Mouse (Mus musculus) thymus, adult 2 months (tissue): ENCODE measurements around the gene Mlxip.

Source experiments
- CTCF ChIP-seq: fragments of 200-500 bp; IDR thresholded peaks from 2 replicates; pipeline ENCODE4 v1.5.1; 2012; ENCODE audit warnings: mild to moderate bottlenecking, control low read depth, low read length, moderate library complexity, borderline replicate concordance; ENCODE audit not compliant: control insufficient read depth, poor library complexity, insufficient read depth; ENCODE audit errors: extremely low read depth
- POLR2A ChIP-seq: fragments of 200-500 bp; IDR thresholded peaks from 2 replicates; pipeline ENCODE4 v1.6.1; 2012; ENCODE audit warnings: mild to moderate bottlenecking, low read length, control low read depth, moderate library complexity; ENCODE audit not compliant: control insufficient read depth, poor library complexity, insufficient read depth; ENCODE audit errors: extremely low read depth

DNA sequence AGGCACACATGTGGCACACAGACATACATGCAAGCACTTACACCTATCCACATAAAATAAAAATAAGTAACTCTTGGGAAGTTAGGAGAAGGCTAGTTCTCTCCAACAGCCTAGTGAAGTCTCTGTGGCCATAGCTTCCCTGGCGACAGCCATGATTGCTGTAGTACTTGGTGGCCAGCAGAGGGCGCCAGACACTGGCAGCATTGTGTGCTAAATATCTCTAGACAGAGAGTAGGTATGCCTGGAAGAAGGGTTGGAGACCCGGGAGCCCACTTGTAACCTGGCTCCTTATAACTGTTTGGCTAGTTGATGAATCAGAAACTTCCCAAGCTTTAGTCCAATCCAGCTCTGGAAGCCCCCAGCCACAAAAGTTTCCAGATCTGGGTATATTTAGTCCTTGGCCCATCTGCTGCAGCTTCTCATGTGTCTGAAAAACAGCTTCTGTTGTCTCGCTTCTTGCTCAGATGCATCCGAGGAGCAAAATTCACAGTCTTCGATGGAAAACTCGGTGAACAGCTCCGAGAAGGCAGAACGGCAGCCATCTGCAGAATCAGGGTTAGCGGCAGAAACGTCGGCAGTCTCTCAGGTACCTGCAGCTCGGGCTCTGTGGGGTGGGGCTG, 25.6 kb upstream of the Mlxip start:
- peak; percentile 79; the same call in 1 of the 2 replicates for TF ChIP-seq CTCF
- TF ChIP-seq POLR2A, result no peak
